Mouse (Mus musculus) gastrocnemius, postnatal 4 days (tissue): Measurements from ENCODE around the gene Fars2. TPM values are rescaled to one million over a fixed set of nuclear protein-coding genes. Genes with fewer than 3 reads are reported as not detected.

ENCODE experiments used
- DNase-seq, 2 experiments: peaks; one replicate each; pipeline ENCODE4 v3.0.0; 2021 to 2022; ENCODE audit warnings: low spot score in 2 of 2, mixed read lengths in 2 of 2
- total RNA-seq, 2 experiments: library from RNA; stranded (reverse); gene quantifications; 2 replicates each; pipeline ENCODE4 v1.2.3; 2021

Gene Fars2
- total RNA-seq, 2 experiments from 2014 or later: 31.0 to 35.6 TPM

DNA sequence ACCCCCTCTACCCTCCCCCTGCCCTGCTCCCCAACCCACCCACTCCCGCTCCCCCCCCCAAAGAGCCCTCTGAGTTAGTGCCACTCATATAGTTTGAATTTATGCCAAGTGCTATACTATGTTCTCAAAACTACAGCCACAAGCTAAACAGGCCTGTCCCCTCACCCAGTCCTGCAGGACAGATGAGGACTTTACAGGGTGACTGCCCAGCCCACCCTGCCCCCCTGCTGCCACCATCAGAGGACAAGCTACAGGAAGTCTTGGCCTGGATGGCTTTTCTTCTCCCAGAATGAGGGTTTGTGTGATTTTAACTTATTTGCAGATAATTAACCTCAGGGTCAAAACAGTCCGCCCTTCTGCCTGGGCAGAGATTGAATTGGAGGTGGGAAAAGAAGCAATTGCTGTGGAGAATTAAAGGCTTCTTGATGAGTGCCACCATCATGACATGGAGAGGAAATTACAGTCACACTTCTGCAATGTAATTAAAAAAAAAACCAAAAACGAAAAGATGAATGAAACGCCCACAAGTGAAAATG is 383.2 kb downstream of the Fars2 start:
- no peak for DNase-seq

DNA sequence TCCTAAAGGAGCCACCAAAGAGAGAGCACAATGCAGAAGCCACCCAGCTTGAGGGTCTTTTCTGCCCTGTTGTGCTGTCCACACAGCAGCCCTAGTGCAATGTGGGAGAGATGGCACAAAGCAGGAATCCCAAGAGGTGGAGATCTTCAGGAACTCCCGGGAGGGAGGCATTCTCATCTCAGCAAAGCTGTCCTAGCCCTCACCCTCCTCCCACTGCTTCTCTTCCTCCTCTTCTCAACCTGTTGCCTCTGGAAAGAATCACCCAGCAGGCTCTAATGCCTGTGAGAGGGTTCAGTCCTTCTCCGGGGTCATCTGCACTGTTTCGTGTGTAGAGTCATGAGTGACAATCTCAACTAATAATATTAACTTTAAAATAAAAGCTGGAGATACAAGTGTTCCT is 386.3 kb downstream of the Fars2 start:
- no peak for DNase-seq

DNA sequence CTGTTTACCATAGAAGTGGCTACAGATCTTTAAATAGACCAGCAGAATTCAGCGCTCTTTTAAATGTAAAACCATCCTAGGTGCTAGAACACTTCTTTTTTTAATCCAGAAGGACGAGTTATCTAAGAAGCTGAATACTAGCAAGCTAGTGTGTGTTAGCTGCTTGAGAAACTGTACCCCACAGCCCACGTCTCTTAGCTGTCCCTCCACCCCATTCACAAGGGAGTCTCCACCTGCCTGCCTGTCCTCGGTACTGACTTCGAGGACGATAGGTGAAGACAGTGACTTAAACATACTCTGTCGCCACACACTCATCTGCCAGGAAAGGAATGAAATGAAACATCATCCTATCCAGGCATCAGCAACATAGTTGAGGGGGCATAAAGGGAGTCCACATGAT is 386.8 kb downstream of the Fars2 start:
- DNase-seq: no peak

DNA sequence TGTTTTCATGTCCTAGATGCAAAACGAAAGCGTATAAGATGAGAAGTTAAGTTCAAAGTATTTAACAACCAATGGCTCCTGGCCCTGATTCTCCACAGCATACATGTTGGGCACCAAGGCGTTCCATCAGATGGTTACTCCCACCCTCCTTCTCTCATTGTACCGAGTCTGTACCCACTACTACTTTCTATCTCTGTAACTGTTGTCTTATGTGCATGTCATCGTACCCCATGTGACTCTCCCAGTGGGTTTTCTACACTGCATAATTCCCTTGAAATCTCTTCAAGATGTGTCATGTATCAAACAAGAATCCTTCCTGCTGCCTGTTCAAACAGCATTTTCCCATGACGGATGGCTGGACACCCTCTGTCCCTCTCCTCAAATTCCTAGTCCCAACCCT is 388.5 kb downstream of the Fars2 start:
- no peak for DNase-seq

DNA sequence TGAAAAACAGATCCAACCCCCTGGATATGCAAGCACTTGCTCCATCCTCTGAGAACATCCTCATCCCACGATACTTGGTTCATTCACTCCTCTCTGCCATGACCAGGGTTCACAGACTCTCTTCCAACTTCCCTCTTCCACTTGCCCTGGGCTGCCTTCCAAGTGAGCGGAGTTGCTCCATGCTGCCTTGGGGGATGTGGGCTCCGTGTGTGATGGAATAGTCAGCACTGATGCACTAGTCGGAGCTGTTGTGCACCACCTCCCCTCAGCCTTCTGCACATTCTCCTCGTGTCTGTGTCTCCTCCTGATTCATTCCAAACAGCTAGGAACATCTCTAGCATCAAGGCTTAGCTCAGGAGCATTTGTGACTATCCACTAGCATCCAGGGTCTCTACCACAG is 389.1 kb downstream of the Fars2 start:
- peak; percentile 18 to 21 for DNase-seq

DNA sequence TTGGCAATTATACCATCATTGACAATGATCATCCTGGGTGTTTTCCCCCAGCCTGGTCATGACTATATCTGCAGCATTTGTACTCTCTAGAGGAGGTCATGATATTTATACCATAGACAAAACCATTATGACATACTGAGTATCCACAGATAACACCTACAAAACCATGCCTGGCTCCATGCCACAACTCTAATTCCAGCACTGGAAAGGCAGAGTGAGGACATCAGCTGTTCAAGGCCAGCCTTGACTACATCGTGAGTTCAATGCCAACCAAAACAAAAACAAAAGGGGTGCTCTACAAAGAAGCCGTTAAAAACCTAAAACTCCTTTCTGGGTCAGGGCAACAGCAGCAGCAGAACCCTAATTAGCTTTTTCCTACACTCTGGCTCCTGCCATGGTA is 392.9 kb downstream of the Fars2 start:
- DNase-seq: no peak

DNA sequence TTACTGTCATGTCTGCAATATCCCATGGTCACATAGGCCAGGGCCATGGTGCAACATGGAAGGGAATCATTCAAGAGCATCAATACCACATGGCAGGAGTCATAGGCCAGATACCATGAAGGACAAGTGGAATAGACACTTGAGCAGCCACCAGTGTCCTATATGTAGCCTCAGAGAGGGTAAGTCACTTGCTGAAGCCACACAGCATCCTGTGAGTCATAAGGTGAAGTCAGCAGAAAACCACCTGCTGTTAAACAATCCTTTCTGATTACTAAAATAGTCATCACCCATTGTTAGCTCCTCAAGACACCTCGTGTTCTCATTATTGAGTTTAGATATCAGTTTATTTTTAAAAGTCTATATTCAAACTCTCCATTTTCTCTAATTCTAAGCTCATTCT is 395.9 kb downstream of the Fars2 start:
- no peak for DNase-seq

DNA sequence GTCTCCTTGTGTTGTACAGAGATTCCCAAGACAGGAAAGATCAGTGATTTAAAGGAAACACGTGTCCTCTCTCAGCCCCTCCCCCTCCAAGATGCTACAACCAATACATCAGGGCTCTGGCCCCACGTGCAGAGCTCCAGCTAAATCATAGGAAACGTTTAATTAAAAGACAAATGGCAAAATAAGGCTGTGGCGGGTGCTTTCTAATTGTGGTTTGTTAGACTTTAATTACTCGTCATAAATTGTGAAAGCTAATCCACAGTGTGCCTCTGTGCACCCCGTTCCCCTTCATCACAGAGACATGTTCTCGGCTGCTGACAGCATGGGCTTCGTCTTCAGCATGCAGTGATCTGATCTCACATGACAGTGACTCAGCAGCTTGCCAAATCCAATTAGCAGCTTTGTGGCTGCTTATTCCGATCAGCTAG is 400.9 kb downstream of the Fars2 start:
- no peak for DNase-seq

DNA sequence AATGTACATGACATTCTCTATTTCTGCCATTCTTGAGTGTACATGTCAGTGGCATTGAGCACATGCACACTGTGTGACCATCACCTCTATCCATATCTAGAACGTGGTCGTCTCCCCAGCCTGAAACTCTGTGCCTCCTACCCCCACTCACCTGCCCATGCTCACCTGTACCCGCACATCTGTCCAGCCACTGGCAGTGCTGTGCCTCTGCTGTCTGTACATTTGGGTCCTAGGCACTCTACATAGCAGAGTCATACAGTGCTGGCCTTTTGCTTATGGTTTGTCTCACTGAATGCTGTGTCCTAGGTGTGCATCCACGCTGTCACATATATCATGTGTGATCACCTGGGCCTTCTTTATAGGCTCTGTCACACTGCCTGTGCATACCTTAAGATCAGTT is 410.5 kb downstream of the Fars2 start:
- no peak for DNase-seq

DNA sequence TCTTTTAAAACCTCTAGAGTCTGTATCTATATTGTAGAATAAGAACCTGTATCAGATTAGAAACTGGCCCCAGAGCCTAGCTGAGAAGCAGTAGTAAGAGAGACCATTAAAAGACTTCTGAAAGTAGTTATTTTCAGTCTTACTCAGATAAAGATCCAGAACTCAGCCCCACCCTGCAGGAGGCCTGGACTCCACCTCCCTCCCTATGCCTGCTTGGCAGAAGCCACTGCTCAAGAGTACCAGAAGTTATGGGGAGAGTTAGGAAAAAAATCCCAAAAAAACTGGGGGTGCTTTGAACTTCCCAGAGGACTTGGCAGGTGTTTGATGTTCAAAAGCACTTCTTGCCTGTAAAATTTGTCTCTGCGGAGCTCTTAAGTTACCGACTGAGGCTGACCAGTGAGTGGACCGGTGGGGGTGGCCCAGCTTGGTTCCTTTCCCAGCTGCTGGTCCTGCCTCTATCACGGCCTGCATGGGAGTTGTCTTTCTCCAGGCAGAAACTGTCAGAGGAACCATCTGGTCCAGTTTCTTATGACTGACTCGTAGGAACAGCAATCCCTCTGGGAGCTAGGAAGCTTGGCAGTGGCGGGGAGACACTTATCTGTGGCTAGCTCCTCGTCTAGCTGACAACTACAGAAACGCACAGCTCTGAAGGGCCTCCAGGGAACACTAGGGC is 411.1 kb downstream of the Fars2 start:
- DNase-seq: peak in 1 of 2 experiments; percentile 49

DNA sequence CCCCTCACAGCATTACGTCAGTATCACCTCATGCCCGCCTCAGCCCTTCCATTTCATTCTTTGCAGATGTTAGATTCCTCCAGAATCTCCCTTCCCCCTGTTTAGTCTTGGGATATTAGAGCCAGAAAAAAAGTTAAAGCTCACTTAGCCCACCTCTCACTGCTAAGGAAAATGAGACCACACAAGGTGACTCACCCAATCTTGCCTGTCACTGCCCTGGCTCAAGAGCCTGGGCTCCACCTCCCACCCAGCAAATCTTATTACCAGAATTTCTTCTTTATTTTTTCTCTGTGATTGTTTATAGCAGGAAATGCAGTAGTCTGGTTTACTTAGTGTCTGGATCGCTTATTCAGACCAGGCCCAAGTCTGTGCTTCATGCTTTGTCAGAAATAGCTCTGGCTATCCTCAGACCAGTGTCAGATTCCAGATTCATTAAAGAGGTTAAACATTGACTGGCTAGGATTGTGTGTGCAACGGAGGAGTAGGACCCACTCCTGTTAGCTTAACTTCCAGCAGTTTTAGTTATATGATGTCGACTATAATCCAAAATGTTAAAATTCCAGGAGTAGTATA is 412.3 kb downstream of the Fars2 start:
- DNase-seq: no peak

DNA sequence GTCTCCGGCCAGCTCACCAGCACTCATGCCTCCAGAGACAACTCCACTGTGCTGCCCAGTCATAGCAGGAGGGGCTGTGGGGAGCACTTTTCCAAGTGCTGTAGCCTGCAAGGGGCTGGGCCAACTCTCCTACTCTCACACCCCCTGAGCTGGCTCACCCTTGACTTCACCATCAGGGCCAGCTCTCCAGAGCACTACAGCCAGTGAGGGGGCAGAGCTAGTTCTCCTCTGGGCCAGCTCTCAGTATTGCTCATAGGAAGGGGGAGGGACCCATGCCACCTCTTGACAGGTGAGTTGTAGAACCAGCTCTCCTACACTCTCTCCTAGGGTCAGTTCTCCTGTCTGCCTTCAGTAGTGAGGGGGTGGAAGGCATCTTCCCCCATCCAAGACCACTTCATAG is 413.6 kb downstream of the Fars2 start:
- no peak for DNase-seq

DNA sequence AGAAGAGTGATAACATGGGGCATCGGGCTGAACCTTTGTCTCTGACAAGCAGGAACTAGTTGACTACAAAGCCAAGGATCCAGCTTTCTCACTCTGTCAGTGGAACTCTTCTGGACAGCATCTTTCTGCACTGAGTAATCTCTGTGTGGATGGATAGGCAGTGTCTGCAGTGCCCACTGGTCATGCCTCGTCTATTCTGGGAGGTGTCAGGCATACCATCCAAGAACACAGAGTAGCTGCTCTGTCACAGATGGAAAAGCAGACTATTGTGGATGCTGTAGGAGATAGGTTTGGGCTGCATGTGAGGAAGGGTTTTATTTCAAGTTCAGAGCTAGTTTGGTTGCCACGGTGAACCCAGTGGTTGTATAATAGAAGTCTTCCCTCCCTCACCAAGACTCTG is 414.7 kb downstream of the Fars2 start:
- no peak for DNase-seq

DNA sequence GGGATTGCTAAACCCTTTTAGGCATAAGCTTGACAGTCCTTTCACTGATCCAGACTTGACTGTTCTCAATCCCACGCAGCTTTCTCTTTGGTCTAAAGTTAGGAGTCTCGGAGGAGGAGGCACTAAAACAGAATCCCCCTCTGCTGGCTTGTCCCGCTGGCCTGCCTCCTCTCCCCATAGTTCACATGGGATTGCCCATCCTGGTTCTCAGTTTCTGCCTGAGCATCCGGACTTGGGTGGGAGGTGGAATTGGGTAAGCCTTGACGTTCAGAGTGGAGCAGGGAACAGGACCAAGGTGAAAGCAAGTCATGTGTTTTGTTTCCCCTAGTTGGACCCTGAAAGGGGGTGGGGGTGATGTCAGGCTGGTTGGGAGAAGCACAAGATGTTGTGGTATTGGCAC is 415.9 kb downstream of the Fars2 start:
- DNase-seq: no peak

DNA sequence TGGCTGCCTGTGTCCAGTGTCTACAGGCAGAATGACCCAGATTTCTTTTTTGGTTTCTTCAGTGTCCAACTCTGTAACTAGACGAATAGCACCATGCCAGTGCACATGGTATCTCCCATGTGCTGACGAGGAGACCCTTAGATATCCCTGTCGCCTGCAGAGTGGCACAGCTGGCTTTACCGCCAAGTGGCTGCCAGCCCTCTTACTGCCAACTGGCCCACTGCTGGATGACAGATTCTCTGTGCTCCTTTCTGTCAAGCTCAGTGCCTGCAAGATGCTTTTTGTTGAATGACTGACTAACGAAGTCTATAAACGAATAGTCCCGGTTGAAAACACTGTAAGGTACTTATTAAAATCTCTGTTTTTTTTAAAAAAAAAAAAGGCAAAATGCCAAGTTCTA is 416.3 kb downstream of the Fars2 start:
- no peak for DNase-seq

DNA sequence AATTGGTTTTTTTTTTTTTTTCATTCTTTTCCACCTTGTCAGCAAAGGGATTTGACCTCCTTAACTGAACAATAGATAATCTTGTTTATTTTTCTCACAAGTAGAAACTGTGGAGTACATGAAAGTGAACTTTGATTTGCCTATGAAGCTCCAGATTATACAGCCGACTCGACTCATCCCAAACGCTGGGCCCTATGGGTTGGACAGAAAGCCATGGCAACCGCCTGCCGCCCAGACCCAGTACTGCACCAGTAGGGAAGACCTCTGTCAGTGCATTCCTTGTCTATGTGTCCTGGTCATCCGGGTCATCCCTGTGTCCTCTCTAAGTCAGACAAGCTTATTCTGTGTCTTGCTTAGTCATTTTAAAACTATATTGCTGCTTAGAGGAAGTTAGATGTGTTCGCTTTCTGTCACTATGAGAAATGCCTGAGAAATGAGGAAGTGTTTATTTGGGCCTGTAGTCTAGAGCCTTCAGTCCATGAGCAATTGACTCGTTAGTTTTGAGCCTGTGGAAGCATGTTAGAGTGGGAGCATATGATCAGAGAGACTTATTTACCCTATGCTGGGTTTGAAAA is 416.8 kb downstream of the Fars2 start:
- no peak for DNase-seq

DNA sequence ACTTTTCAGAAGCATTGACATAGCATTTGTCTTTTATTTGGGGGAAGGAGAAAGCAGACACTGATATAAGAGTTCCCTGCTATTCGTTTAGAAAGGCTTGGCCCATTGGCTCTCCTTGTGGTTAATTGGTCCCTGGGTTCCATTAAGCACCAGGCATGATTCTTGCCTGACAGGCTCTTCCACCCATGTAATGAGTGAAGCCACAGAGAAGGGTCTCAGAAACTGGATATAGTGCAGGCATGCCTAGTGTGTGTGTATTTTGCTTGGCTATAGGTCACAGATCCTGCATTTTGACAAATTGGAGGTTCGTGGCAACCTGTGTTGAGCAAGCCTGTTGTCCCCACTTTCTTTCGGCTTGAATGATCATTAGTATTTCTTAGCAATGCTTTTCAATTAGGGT is 420.4 kb downstream of the Fars2 start:
- no peak for DNase-seq

DNA sequence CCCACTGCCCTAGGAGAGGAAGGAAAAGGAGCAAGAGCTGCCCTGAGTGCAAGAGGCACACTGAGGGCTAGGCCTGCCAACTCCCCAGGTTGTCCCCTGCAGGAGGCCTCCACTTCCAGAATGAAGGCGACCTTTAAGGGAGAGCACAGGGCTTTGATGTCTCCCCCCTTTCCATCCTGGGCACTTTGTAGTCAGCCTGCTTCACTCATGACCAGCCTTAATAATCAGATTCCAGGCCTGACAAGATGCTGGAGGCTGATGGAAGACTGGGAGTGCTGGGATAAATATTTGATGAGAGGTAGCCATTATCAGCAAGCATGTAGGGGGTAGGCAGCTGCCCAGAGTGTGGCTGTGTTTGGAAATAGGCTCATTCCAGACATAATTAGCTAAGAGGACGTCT is 421.2 kb downstream of the Fars2 start:
- no peak for DNase-seq

DNA sequence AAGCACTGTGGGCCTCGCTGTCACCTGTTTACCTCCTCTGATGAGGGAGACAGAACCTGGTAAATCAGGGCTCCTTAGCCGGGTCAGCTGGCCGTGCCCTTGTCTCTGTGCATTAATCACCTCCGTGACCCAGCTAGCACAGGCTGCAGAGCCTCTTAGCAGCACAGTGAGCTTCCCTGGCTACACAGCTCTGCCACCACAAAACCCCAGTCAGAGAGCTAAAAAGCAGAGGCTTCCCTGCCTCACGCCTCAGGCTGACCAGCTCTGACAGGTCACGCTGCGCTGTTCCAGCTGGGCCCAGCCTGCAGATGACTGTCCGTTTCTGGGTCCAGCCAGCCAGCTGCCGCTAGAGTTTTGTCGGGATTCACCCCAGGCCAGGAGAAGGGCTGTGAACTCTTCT is 423.0 kb downstream of the Fars2 start:
- DNase-seq: peak in 1 of 2 experiments; percentile 18

DNA sequence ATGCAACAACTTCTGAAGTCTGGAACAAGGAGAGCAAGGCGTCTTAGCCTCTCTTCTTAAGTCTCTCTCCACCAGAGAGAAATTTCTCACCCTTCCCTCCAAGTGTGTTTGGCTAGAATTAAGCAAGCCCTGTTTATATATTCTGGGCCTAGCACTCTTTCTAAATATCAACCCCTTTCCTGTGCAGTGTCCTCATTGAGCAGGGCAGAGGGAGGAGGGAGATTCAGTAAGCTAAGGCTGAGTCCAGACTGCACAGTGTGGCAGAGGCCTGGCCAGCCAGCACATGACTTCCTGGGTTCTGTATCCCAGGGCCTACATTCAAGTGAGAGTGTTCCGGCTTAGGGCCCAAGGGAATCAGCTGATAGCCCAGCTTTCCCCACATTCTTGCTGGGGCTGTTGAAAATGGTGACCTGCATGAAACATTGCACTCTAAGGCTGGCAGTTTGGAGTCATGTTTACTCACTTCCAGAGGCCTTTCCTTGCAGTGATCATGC is 424.1 kb downstream of the Fars2 start:
- DNase-seq: no peak

DNA sequence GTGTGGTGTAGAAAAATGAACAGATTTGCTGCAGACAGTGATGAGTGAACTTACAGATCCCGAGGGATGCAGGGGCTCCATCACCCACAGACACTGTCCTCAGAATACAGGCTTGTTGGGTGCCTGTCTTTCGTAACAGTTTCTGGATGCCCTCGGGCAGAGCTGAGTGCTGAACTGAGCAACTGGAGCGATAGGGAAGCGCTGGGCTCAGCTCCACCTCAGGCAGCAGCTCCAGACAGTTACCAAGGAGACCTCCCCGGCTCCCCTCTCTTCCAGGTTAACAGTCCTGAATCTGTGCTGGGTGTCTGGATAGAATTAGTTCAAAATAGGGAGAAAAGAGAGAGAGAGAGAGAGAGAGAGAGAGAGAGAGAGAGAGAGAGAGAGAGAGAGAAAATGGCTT is 433.5 kb downstream of the Fars2 start:
- no peak for DNase-seq

DNA sequence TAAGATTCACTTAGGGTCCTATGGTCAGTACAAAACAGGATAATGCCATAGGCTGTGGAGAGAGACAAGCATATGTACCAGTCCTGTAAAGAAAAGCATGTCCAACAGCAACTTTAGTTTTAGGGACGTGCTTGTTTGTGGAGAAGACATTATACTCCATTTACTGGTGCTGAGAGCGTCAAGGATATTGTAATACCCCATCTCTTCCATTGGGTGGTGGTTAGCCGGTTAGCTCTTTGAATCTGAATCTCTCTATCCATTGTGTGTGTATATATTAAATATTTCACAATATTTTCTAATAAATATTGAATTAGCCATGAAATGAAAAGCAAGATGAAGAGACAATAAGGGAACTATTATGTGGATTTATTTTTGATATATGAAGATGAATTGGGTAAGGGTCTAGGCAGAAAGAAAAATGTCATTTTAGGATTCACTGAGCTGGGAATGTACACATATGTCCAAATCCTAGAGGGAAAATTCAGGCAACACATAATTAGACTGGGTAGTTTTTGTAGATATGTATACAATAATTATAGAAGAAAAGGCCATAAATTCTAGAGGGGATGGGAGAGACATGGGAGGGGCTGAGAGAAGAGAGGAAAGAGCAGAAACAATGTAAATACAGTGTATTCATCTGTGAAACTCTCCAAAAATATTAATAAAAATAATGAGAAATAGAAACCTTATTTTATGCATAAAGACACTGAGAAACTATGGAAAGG is 435.5 kb downstream of the Fars2 start:
- DNase-seq: no peak
